Mouse (Mus musculus): ENCODE measurements around the gene Tmprss9. TPM values are rescaled to one million over a fixed set of nuclear protein-coding genes. Genes with fewer than 3 reads are reported as not detected.

Tmprss9 gene
- total and polyA plus RNA-seq, 3 experiments: 0.04 TPM; not detected in 2

DNA sequence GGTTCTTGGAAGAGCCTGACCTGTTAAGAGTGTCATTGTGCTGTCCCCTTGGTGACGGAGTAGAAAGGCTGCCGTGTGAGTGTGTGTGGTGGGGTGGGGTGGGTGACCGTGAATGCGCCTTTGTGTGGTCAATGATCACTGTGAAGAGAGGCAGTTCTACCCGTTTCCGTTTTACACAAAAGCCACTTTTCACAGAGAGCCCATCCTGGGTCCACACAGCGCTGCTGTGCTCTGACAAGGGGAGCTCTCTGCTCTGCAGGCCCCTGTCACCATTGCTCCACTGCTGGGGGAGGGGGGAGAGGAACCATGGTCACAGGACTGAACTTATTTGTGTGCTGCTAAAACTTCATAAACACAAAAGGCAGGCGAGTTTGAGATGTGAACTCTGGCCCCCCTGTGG is 14.3 kb upstream of the Tmprss9 start:
- Histone ChIP-seq H3K79me2 (replicated peaks; ENCODE audit: control insufficient read depth, extremely low read depth, insufficient read depth, poor library complexity, severe bottlenecking) (peaks cover 16% of the 10 kb centered on the region), H3K4me2 (ENCODE audit: insufficient read depth, low read depth, poor library complexity, severe bottlenecking) (no peak overlapping the region), H3K9ac (ENCODE audit: insufficient read depth, low read depth) (no peak overlapping the region), H3K27me3 (replicated peaks) (no peaks in the 10 kb centered on the region), H3K4me1 (ENCODE audit: control insufficient read depth in 1 of 2, insufficient read depth in 2 of 2) (peaks cover 10 to 34% of the 10 kb centered on the region in 2 experiments), H3K9me3 (replicated peaks; ENCODE audit: low read length) (no peaks in the 10 kb centered on the region), H3K27ac (ENCODE audit: insufficient read depth, low read depth) (no peak overlapping the region), H3K36me3 (replicated peaks in 1 of 2; ENCODE audit: control insufficient read depth in 1 of 2, insufficient read depth in 1 of 2, low read length in 1 of 2) (peaks cover 24 to 53% of the 10 kb centered on the region in 2 experiments), H3K4me3 (replicated peaks in 1 of 3; ENCODE audit: low read depth in 2 of 3, low read length in 2 of 3, poor library complexity in 1 of 3) (no peak overlapping the region)
- TF ChIP-seq CTCF (conservative IDR thresholded peaks at IDR 0.05 in 1 of 2, IDR thresholded peaks at IDR 0.05 in 1 of 2; ENCODE audit: low read depth in 2 of 2, low read length in 2 of 2): no peak
- TF ChIP-seq BHLHE40 (IDR thresholded peaks at IDR 0.05; ENCODE audit: low read depth, low read length): no peak
- no peak for TF ChIP-seq MAZ (IDR thresholded peaks at IDR 0.05; ENCODE audit: low read depth, low read length)
- no peak for TF ChIP-seq RAD21 (IDR thresholded peaks at IDR 0.05; ENCODE audit: low read depth, low read length)
- no peak for TF ChIP-seq USF1 (IDR thresholded peaks at IDR 0.05; ENCODE audit: low read depth, low read length)
- TF ChIP-seq ZMIZ1 (IDR thresholded peaks at IDR 0.05; ENCODE audit: low read depth, low read length): no peak
- TF ChIP-seq MXI1 (IDR thresholded peaks at IDR 0.05; ENCODE audit: low read depth, low read length): no peak
- no peak for TF ChIP-seq CHD2 (IDR thresholded peaks at IDR 0.05; ENCODE audit: low read length)
- no peak for TF ChIP-seq MAX (IDR thresholded peaks at IDR 0.05; ENCODE audit: low read length)
- TF ChIP-seq JUN (IDR thresholded peaks at IDR 0.05; ENCODE audit: insufficient read depth, low read depth, low read length): no peak
- TF ChIP-seq NRF1 (IDR thresholded peaks at IDR 0.05; ENCODE audit: low read depth, low read length): no peak
- TF ChIP-seq MAFK (IDR thresholded peaks at IDR 0.05; ENCODE audit: insufficient replicate concordance, low read length): no peak
- TF ChIP-seq SIN3A (IDR thresholded peaks at IDR 0.05; ENCODE audit: low read length): no peak
- TF ChIP-seq MEF2A (IDR thresholded peaks at IDR 0.05; ENCODE audit: borderline replicate concordance, low read depth, low read length): no peak
- no peak for TF ChIP-seq E2F4 (IDR thresholded peaks at IDR 0.05; ENCODE audit: insufficient replicate concordance, low read depth, low read length)
- no peak for TF ChIP-seq RCOR1 (conservative IDR thresholded peaks at IDR 0.05; ENCODE audit: low read depth, low read length)
- no peak for TF ChIP-seq PAX5 (IDR thresholded peaks at IDR 0.05; ENCODE audit: low read length)
- in situ Hi-C loops (cut with MboI; ENCODE audit: low pct_ligation_motif_present, low pct_unique_long_range_greater_than_20kb, low sequenced_read_pairs) (loop anchor here (5.0 kb wide), 1 partner anchor 35 kb away; no protein-coding TSS in a partner anchor), dilution Hi-C loops (cut with MboI; ENCODE audit: extremely low pct_ligation_motif_present, extremely low pct_unique_long_range_greater_than_20kb, low sequenced_read_pairs) (no loop called here)
- no peak for DNase-seq (ENCODE audit: extremely low read depth)

DNA sequence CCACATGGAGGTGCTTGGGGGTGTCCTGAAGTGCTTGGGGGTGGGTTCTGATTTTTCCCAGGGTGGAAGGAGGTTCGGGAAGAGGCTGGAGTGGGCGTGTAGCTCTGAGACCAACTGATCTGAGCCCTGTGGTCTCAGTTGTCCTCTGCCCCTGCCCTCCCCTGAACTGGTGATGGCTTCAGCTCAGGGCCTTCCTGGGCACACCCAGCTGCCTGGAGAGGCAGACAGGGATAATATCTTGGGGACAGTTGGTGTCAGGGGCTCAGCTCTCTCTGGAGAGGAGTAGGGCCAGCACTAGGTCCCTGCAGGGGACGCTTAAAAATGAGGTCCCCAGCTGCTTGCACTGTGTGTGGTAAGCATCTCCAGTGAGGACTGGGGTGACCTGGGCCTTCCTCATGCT is 13.8 kb upstream of the Tmprss9 start:
- Histone ChIP-seq H3K9me3 (replicated peaks; ENCODE audit: low read length) (no peaks in the 10 kb centered on the region), H3K27me3 (replicated peaks) (no peaks in the 10 kb centered on the region), H3K4me1 (ENCODE audit: control insufficient read depth in 1 of 2, insufficient read depth in 2 of 2) (peaks cover 12 to 34% of the 10 kb centered on the region in 2 experiments), H3K27ac (ENCODE audit: insufficient read depth, low read depth) (no peak overlapping the region), H3K79me2 (replicated peaks; ENCODE audit: control insufficient read depth, extremely low read depth, insufficient read depth, poor library complexity, severe bottlenecking) (peaks cover 16% of the 10 kb centered on the region), H3K36me3 (replicated peaks in 1 of 2; ENCODE audit: control insufficient read depth in 1 of 2, insufficient read depth in 1 of 2, low read length in 1 of 2) (peaks cover 25 to 54% of the 10 kb centered on the region in 2 experiments), H3K9ac (ENCODE audit: insufficient read depth, low read depth) (no peak overlapping the region), H3K4me2 (ENCODE audit: insufficient read depth, low read depth, poor library complexity, severe bottlenecking) (no peak overlapping the region), H3K4me3 (replicated peaks in 1 of 3; ENCODE audit: low read depth in 2 of 3, low read length in 2 of 3, poor library complexity in 1 of 3) (no peak overlapping the region)
- DNase-seq (ENCODE audit: extremely low read depth): no peak
- dilution Hi-C loops (cut with MboI; ENCODE audit: extremely low pct_ligation_motif_present, extremely low pct_unique_long_range_greater_than_20kb, low sequenced_read_pairs) (no loop called here), in situ Hi-C loops (cut with MboI; ENCODE audit: low pct_ligation_motif_present, low pct_unique_long_range_greater_than_20kb, low sequenced_read_pairs) (loop anchor here (5.0 kb wide), 1 partner anchor 36 kb away; no protein-coding TSS in a partner anchor)
- TF ChIP-seq HCFC1 (IDR thresholded peaks at IDR 0.05; ENCODE audit: low read depth, low read length): no peak
- no peak for TF ChIP-seq E2F4 (IDR thresholded peaks at IDR 0.05; ENCODE audit: insufficient replicate concordance, low read depth, low read length)
- TF ChIP-seq USF2 (conservative IDR thresholded peaks at IDR 0.05; ENCODE audit: low read depth, low read length): no peak
- TF ChIP-seq CHD2 (IDR thresholded peaks at IDR 0.05; ENCODE audit: low read length): no peak
- TF ChIP-seq POLR2AphosphoS2 (IDR thresholded peaks at IDR 0.05; ENCODE audit: low read depth, low read length): no peak
- TF ChIP-seq MYC (IDR thresholded peaks at IDR 0.05; ENCODE audit: low read depth, low read length): no peak
- no peak for TF ChIP-seq ZNF384 (IDR thresholded peaks at IDR 0.05; ENCODE audit: low read depth, low read length)
- no peak for TF ChIP-seq PAX5 (IDR thresholded peaks at IDR 0.05; ENCODE audit: low read length)
- no peak for TF ChIP-seq EP300 (IDR thresholded peaks at IDR 0.05; ENCODE audit: low read length)
- no peak for TF ChIP-seq KAT2A (IDR thresholded peaks at IDR 0.05; ENCODE audit: insufficient replicate concordance, low read length)
- no peak for TF ChIP-seq RAD21 (IDR thresholded peaks at IDR 0.05; ENCODE audit: low read depth, low read length)
- TF ChIP-seq UBTF (IDR thresholded peaks at IDR 0.05; ENCODE audit: low read depth, low read length): no peak
- TF ChIP-seq MAFK (IDR thresholded peaks at IDR 0.05; ENCODE audit: insufficient replicate concordance, low read length): no peak
- no peak for TF ChIP-seq JUN (IDR thresholded peaks at IDR 0.05; ENCODE audit: insufficient read depth, low read depth, low read length)
- no peak for TF ChIP-seq MEF2A (IDR thresholded peaks at IDR 0.05; ENCODE audit: borderline replicate concordance, low read depth, low read length)
- TF ChIP-seq IRF4 (IDR thresholded peaks at IDR 0.05; ENCODE audit: low read depth, low read length): no peak
- TF ChIP-seq ZMIZ1 (IDR thresholded peaks at IDR 0.05; ENCODE audit: low read depth, low read length): no peak
- TF ChIP-seq SMC3 (IDR thresholded peaks at IDR 0.05; ENCODE audit: low read depth, low read length): no peak
- TF ChIP-seq BHLHE40 (IDR thresholded peaks at IDR 0.05; ENCODE audit: low read depth, low read length): no peak

All from CH12.LX (cell line).